Comparison of ENCODE assay signal across 24 mouse cellular contexts in the genomic region with DNA sequence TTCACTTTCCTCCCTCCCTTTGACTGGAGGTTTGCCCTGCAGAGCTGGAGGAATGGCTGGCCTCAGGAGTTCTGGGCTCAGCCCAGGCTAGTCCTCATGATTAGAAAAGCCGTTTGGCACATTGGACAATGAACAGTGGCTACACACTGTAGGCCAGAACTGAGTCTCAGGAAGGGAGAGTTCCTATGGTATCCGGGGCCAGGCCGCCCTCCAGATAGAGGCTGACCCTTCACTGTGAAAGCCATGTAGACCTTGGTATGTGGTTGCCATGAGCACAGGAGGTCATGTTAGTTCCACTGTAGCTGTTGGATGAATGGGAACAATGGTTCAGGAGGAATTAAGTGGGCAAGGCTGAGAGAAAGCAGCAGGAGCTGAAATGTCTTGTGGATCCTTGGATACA. TPM values are rescaled to one million over a fixed set of nuclear protein-coding genes. Genes with fewer than 3 reads are reported as not detected.
"Had no signal": no experiment of that assay in that cellular context is flagged by ENCODE, and none has a peak within 500 bp of the region (broad histone marks: within the 10 kb centered on the region; RNA-seq: fewer than 3 reads in every experiment).

No protein-coding gene starts in this region.

- H3K9me3 ChIP-seq: kidney, embryonic 15.5 days; liver, embryonic 13.5 days; neural tube, embryonic 12.5 days; neural tube, embryonic 15.5 days had no signal

- H3K27ac ChIP-seq: kidney, embryonic 15.5 days; left cerebral cortex, adult 2 months; liver, embryonic 13.5 days; neural tube, embryonic 12.5 days; neural tube, embryonic 15.5 days; stomach, postnatal 0 days had no signal

- H3K4me2 ChIP-seq: kidney, embryonic 15.5 days; liver, embryonic 13.5 days; neural tube, embryonic 12.5 days; neural tube, embryonic 15.5 days had no signal

- DNase-seq: kidney, adult 11 months; kidney, adult 8-10 months; kidney, postnatal 10 days; kidney, postnatal 36 days; layer of hippocampus, postnatal 36 days; liver, embryonic 13.5 days; lung, adult 2 months; lung, postnatal 14 days; lung, postnatal 4 days; right cerebral cortex, adult 18-20 months; right cerebral cortex, postnatal 14 days; right cerebral cortex, postnatal 4 days; thymus, postnatal 36 days had no signal

- H3K27me3 ChIP-seq: kidney, embryonic 15.5 days; neural tube, embryonic 12.5 days; neural tube, embryonic 15.5 days had no signal

- H3K4me3 ChIP-seq: kidney, embryonic 15.5 days; left cerebral cortex, adult 2 months; liver, embryonic 13.5 days; neural tube, embryonic 12.5 days; neural tube, embryonic 15.5 days had no signal

- H3K9ac ChIP-seq: kidney, embryonic 15.5 days; liver, embryonic 13.5 days; neural tube, embryonic 12.5 days; neural tube, embryonic 15.5 days had no signal

- H3K36me3 ChIP-seq: liver, embryonic 13.5 days; neural tube, embryonic 12.5 days; neural tube, embryonic 15.5 days had no signal

- H3K4me1 ChIP-seq: liver, embryonic 13.5 days; neural tube, embryonic 15.5 days had no signal

RNA-seq across cellular contexts. Expression of gene Gm9821, which starts 47.9 kb away (rescaled TPM):
- total RNA-seq: layer of hippocampus, adult 8-10 months; layer of hippocampus, postnatal 10 days; layer of hippocampus, postnatal 36 days; left cerebral cortex, adult 2 months; left cerebral cortex, postnatal 10 days; left cerebral cortex, postnatal 36 days; liver, adult 2 months had no signal
- polyA plus RNA-seq: liver, adult 2 months; lung, adult 2 months; urinary bladder, adult 2 months had no signal
